Mouse (Mus musculus) embryonic facial prominence, embryonic 12.5 days (tissue): ENCODE data around the gene Fam178b. TPM values are rescaled to one million over a fixed set of nuclear protein-coding genes. Genes with fewer than 3 reads are reported as not detected.

Experiments
- ATAC-seq: fragments of 200-750 bp; cut with Nextera tagmentation; 2 replicates; pipeline ENCODE4 v1.8.0; 2017; ENCODE audit not compliant: insufficient number of reproducible peaks, insufficient read depth, low FRiP score, low TSS enrichment
- H3K27ac ChIP-seq: fragments of 300-500 bp; sonication (generic); 2 replicates; pipeline ENCODE4 v1.5.1; 2016; ENCODE audit warnings: mild to moderate bottlenecking
- H3K27me3 ChIP-seq: fragments of 300-500 bp; sonication (generic); 2 replicates; pipeline ENCODE4 v1.6.1; 2016; ENCODE audit warnings: mild to moderate bottlenecking, moderate library complexity
- H3K36me3 ChIP-seq: fragments of 300-500 bp; sonication (generic); 2 replicates; pipeline ENCODE4 v1.6.1; 2016; ENCODE audit warnings: mild to moderate bottlenecking
- H3K4me1 ChIP-seq: fragments of 300-500 bp; sonication (generic); 2 replicates; pipeline ENCODE4 v1.6.1; 2016
- H3K4me2 ChIP-seq: fragments of 300-500 bp; sonication (generic); replicated peaks from 2 replicates; pipeline ENCODE4 v1.6.1; 2016; ENCODE audit warnings: mild to moderate bottlenecking, moderate library complexity
- H3K4me3 ChIP-seq: fragments of 300-500 bp; sonication (generic); 2 replicates; pipeline ENCODE4 v1.5.1; 2016; ENCODE audit warnings: mild to moderate bottlenecking
- H3K9ac ChIP-seq: fragments of 300-500 bp; sonication (generic); 2 replicates; pipeline ENCODE4 v1.6.1; 2016; ENCODE audit warnings: mild to moderate bottlenecking, moderate library complexity
- H3K9me3 ChIP-seq: fragments of 300-500 bp; sonication (generic); 2 replicates; pipeline ENCODE4 v1.6.1; 2016; ENCODE audit warnings: mild to moderate bottlenecking, moderate library complexity
- WGBS: fragments of 180-500 bp; shearing (Covaris S2); methylation state at CpG from one replicate; pipeline ENCODE4 v1.1.7; 2016; 5-methylcytosine and 5-hydroxymethylcytosine counted together
- polyA plus RNA-seq: library from polyadenylated mRNA; unstranded; fragments of >200 nt; fragmentation: Nextera tagmentation; extraction: Ambion mirVana; gene quantifications from 2 replicates; pipeline ENCODE4 v1.2.1, GENCODE M21; 2016

Fam178b gene
- polyA plus RNA-seq, result 0.41 and 1.2 TPM in 2 replicates

DNA sequence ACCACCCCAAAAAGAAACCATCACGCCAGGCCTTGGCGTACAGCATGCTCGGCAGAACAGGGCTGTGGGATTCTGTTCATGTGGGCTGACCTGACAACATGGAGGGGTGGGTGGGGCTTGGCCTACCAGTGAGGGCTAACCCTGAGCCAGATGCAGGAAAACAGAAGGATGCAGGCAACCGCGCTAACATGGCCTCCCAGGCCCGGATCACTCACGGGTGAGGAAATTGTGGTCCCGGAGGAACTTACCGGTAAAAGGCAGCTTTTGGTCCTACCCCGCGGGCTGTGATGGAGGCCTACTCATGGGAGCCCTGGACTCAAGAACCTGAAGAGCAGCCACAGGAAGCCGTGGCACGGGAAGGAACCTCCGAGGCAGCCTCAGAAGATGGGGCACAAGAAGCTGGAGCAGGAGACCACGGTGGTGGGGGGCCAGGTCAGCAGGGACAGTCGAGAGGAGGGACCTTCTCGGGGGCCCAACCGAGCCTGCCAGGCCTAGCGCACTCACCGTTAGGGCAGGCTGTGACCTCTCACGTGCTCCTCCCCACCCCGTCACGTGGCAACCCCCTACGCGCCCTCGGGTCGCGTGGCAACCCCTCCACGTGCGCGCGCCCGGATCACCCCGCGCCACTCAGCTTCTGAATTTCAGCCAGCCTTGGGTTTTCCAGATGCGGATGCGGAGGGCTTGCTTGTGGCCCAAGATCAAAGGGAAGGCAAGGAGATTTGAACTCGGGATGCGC is at the start of gene Fam178b:
Fam178b (minus strand) TSS at position 564 of the 736 bp plus-strand sequence.
- H3K27ac ChIP-seq, result no peak within 1 kb of the TSS
- H3K4me2 ChIP-seq, result no peak within 1 kb of the TSS

GRCm38 (mm10) chr1:36724057-36724431 is 41.1 kb upstream of the Fam178b start:
- Histone ChIP-seq H3K4me3 (no peak overlapping the region), H3K9me3 (no peaks in the 10 kb centered on the region), H3K9ac (no peak overlapping the region), H3K4me1 (peaks cover 8% of the 10 kb centered on the region; the same call in 1 of the 2 replicates), H3K27me3 (no peaks in the 10 kb centered on the region), H3K36me3 (no peaks in the 10 kb centered on the region), H3K27ac (0 out of 2 replicates have a peak overlapping the region, but pooled peaks have one; percentile 37), H3K4me2 (no peak overlapping the region)
- no peak for ATAC-seq
- 72% methylated on average over 4 of the region's 4 CpGs for WGBS

More for the DNA sequence above, at the start of gene Fam178b:
- no peaks in the 10 kb centered on the region for H3K4me1 ChIP-seq
- no peaks in the 10 kb centered on the region for H3K36me3 ChIP-seq
- 94% methylated on average over 39 of the region's 39 CpGs for WGBS
- H3K27me3 ChIP-seq, result no peaks in the 10 kb centered on the region
- no peak for ATAC-seq
- H3K9me3 ChIP-seq, result no peaks in the 10 kb centered on the region
- no peak within 1 kb of the TSS for H3K4me3 ChIP-seq
- no peak within 1 kb of the TSS for H3K9ac ChIP-seq

DNA sequence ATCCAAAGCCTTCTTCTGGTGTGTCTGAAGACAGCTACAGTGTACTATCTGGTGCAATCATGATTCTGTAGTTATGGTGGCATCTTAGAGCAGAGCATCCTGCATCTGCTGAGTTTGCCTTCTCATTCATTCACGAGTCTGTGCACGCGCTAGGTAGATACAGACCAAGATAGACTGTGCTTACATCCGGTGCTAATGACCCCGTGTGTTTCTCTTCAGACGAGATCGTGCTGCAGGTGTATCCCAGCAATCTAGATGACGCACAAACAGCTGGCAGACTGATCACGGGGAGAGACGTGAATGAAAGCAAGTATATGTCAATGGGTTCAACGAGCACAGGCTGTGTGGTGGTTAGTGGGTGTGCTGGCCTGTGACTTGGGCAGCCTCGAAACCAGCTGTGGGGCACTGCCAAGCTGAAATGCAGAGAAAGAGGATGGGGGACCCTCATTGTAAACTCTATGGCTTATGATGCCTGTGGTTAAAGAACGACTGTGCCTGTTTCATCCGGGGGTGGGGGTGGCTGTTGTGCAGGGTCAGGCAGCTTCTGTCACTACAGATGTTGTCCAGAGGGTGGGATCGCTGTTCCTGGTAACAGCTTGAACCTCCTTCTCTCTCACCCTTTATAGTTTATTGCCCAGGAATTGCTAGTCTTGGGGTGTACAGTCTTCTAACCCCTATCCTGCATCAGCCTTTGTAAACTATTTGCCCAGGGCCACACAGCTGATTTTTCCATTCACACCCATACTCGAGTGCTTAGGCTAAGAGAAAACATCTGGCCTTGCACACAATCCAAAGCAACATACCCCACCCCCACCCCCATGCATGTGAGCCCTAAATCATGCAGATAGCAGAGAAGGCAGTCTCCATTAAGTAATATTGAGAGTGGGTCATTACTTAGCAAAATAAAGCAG is 40.4 kb upstream of the Fam178b start:
- no peak overlapping the region for H3K4me3 ChIP-seq
- 60% methylated on average over 16 of the region's 16 CpGs for WGBS
- no peak overlapping the region for H3K9ac ChIP-seq
- H3K4me1 ChIP-seq, result peaks cover 8% of the 10 kb centered on the region; the same call in 1 of the 2 replicates
- no peaks in the 10 kb centered on the region for H3K36me3 ChIP-seq
- ATAC-seq, result 0 out of 2 replicates have a peak, but pooled peaks have one; percentile 28
- H3K4me2 ChIP-seq, result no peak overlapping the region
- peak overlapping the region; percentile 47; the same call in 1 of the 2 replicates for H3K27ac ChIP-seq
- no peaks in the 10 kb centered on the region for H3K9me3 ChIP-seq
- no peaks in the 10 kb centered on the region for H3K27me3 ChIP-seq

- WGBS, result 96% methylated on average over 1 of the region's 1 CpGs
- Histone ChIP-seq H3K4me3 (no peak overlapping the region), H3K4me2 (no peak overlapping the region), H3K9me3 (no peaks in the 10 kb centered on the region), H3K27me3 (no peaks in the 10 kb centered on the region), H3K4me1 (peaks cover 8% of the 10 kb centered on the region; the same call in 1 of the 2 replicates), H3K36me3 (no peaks in the 10 kb centered on the region), H3K9ac (no peak overlapping the region), H3K27ac (no peak overlapping the region)
- ATAC-seq, result no peak
Measured at GRCm38 (mm10) chr1:36718786-36719185, 35.8 kb upstream of the Fam178b start.

DNA sequence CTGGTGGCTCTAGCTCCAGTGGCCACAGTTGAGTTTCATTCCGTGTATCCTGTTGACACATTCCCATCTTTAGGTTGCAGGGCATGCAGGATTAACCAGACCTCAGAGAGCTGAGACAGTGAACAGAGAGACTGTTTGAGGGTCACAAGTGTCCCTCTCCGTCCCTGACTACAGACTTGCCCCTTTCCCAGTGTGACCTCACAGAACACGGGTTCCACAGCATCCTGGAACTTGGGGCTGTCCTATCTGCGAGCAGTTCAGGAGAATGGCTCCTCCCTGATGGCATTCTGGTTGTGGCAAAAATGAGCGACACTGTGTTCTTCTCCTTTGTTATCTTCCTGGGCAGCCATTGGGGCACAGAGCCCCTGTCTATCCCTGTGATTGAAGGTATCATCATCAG is 31.3 kb upstream of the Fam178b start, which contains the start of gene Actr1b:
Actr1b (minus strand) TSS at position 112 of the 400 bp plus-strand sequence.
- H3K9ac ChIP-seq, result no peak within 1 kb of the TSS
- WGBS, result 75% methylated on average over 5 of the region's 5 CpGs
- H3K4me1 ChIP-seq, result no peaks in the 10 kb centered on the region
- no peak for ATAC-seq
- H3K4me2 ChIP-seq, result no peak within 1 kb of the TSS
- H3K9me3 ChIP-seq, result no peaks in the 10 kb centered on the region
- no peak within 1 kb of the TSS for H3K4me3 ChIP-seq
- no peaks in the 10 kb centered on the region for H3K27me3 ChIP-seq
- no peak within 1 kb of the TSS for H3K27ac ChIP-seq
- H3K36me3 ChIP-seq, result no peaks in the 10 kb centered on the region

GRCm38 (mm10) chr1:36711104-36711503 is 28.1 kb upstream of the Fam178b start:
- no peaks in the 10 kb centered on the region for H3K27me3 ChIP-seq
- H3K4me2 ChIP-seq, result no peak overlapping the region
- no peak overlapping the region for H3K4me3 ChIP-seq
- peaks cover 14% of the 10 kb centered on the region for H3K4me1 ChIP-seq
- WGBS, result 95% methylated on average over 2 of the region's 2 CpGs
- no peak overlapping the region for H3K9ac ChIP-seq
- peaks cover 12% of the 10 kb centered on the region for H3K36me3 ChIP-seq
- H3K9me3 ChIP-seq, result no peaks in the 10 kb centered on the region
- no peak for ATAC-seq
- H3K27ac ChIP-seq, result no peak overlapping the region

DNA sequence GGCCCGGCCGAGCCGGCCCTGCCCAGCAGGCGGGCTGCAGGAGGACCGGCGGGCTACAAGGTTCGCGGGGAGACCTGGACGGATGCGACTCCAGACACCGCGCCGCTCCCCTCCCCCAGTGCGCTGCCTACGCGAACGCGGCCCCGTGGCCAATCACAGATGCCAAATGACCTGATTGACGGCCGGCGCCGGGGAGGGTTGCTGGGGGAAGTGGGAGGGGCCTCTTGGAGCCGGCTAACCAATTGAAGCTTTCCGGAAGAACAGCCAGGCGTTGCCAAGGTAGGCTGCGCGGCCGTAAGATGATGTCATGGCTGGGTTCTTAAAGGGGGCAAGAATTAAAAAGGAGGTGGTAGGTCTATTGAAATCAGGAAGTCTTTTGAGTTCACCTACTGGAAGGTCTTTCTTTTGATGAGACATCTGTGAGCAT is 26.9 kb upstream of the Fam178b start, which contains the start of gene 4933424G06Rik:
4933424G06Rik (plus strand) TSS at position 296 of the 427 bp plus-strand sequence.
- ATAC-seq, result peak; percentile 96
- H3K27me3 ChIP-seq, result no peaks in the 10 kb centered on the region
- peak within 1 kb of the TSS; percentile 47 for H3K27ac ChIP-seq
- H3K9me3 ChIP-seq, result no peaks in the 10 kb centered on the region
- peaks cover 24% of the 10 kb centered on the region for H3K36me3 ChIP-seq
- peaks cover 14% of the 10 kb centered on the region for H3K4me1 ChIP-seq
- WGBS, result under 1% methylated on average over 29 of the region's 29 CpGs
- H3K9ac ChIP-seq, result peak within 1 kb of the TSS; percentile 70
- peak within 1 kb of the TSS; percentile 71 for H3K4me2 ChIP-seq
- peak within 1 kb of the TSS; percentile 69 for H3K4me3 ChIP-seq

DNA sequence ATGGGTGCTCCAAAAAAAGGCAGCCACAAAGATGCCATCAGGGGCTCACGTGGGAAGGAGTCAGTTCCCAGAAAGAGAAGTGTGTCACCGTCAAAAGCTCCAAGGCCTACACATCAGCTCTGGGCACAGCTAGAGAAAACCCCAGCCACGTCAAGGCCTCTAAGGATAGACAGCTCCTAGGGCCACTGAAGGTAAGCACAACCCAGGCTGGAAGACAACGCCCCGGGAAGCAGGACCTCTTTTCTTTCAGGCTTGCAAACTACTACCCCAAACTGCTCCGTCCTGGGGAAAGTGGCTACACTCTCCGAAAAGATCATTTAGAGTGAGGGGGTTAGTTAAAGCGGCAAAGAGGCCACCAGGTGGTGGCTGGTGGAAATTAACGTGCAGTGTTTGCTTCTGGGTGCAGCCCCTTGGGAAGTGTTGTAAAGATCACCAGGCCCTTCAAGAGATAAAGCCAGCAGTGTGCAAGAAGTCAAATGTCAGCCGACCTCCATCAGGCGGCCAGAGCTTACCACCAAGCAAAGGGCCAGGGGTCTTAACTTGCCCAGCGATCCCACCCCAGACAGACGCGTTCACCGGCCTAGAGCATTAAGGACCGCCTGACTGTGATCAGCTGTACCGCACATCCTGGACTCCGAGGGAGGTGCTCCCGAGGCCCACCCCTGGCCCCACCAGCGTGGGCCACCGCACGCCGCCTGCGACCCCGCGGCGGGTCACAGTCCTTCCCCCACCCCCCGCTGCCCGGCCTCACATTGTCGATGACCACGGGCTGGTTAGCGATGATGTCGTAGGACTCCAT is 26.3 kb upstream of the Fam178b start:
- ATAC-seq, result peak; percentile 53
- no peaks in the 10 kb centered on the region for H3K9me3 ChIP-seq
- H3K27me3 ChIP-seq, result no peaks in the 10 kb centered on the region
- H3K36me3 ChIP-seq, result peaks cover 30% of the 10 kb centered on the region
- H3K4me1 ChIP-seq, result peaks cover 14% of the 10 kb centered on the region
- peak overlapping the region; percentile 69 for H3K4me3 ChIP-seq
- H3K4me2 ChIP-seq, result peak overlapping the region; percentile 71
- WGBS, result under 1% methylated on average over 33 of the region's 33 CpGs
- H3K9ac ChIP-seq, result peak overlapping the region; percentile 70
- H3K27ac ChIP-seq, result peak overlapping the region; percentile 47

DNA sequence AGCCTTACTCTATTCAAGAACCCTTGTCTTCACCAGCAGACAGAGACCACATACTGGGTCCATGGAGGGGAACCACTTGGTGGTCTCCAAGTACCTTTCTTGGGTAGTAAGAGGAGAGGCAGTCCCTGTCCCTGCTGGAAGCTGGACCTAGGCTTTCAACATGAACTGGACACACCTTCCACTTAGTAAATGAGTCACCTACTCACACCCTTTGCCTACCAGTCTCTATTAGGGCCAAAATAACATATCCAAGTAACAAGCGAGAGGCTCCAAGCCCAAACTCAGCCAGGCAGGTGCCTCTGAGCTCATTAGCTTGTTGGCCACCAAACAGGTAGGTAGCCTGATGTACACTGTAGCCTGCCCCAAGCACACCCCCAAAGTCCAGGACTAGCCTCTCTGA is 25.6 kb upstream of the Fam178b start:
- WGBS, result 84% methylated on average over 1 of the region's 1 CpGs
- Histone ChIP-seq H3K4me3 (peak overlapping the region; percentile 69), H3K27ac (no peak overlapping the region), H3K9me3 (no peaks in the 10 kb centered on the region), H3K27me3 (no peaks in the 10 kb centered on the region), H3K4me2 (peak overlapping the region; percentile 71), H3K36me3 (peaks cover 37% of the 10 kb centered on the region), H3K4me1 (peaks cover 14% of the 10 kb centered on the region), H3K9ac (peak overlapping the region; percentile 70)
- ATAC-seq, result no peak

GRCm38 (mm10) chr1:36707797-36708196 is 24.8 kb upstream of the Fam178b start:
- ATAC-seq, result no peak
- no peak overlapping the region for H3K4me3 ChIP-seq
- no peaks in the 10 kb centered on the region for H3K27me3 ChIP-seq
- peaks cover 14% of the 10 kb centered on the region for H3K4me1 ChIP-seq
- H3K4me2 ChIP-seq, result peak overlapping the region; percentile 71; the same call in 1 of the 2 replicates
- H3K9me3 ChIP-seq, result no peaks in the 10 kb centered on the region
- WGBS, result 70% methylated on average over 3 of the region's 3 CpGs
- H3K9ac ChIP-seq, result peak overlapping the region; percentile 70; the same call in 1 of the 2 replicates
- no peak overlapping the region for H3K27ac ChIP-seq
- H3K36me3 ChIP-seq, result peaks cover 45% of the 10 kb centered on the region

- Histone ChIP-seq H3K4me2 (no peak overlapping the region), H3K9me3 (no peaks in the 10 kb centered on the region), H3K27ac (no peak overlapping the region), H3K36me3 (peaks cover 51% of the 10 kb centered on the region), H3K4me3 (no peak overlapping the region), H3K4me1 (peaks cover 14% of the 10 kb centered on the region), H3K27me3 (no peaks in the 10 kb centered on the region), H3K9ac (peak overlapping the region; percentile 17; the same call in 1 of the 2 replicates)
- 74% methylated on average over 2 of the region's 2 CpGs for WGBS
- no peak for ATAC-seq
Measured at GRCm38 (mm10) chr1:36707166-36707565, 24.2 kb upstream of the Fam178b start.
